In genomic region chr4:148038079-148038599, GRCm38 (mm10) we compare ENCODE assay signal across 10 mouse cellular contexts. TPM values are rescaled to one million over a fixed set of nuclear protein-coding genes. Genes with fewer than 3 reads are reported as not detected.
DNase-seq lines count a peak whose midpoint lies in the region; ATAC-seq and TF ChIP-seq lines count a peak whose summit lies in the region.
"Had no signal": no experiment of that assay in that cellular context is flagged by ENCODE, and none has a peak within 500 bp of the region (broad histone marks: within the 10 kb centered on the region; RNA-seq: fewer than 3 reads in every experiment).

No protein-coding gene starts in this region.

- H3K4me2 ChIP-seq in embryonic facial prominence, embryonic 14.5 days (ENCODE audit: low read depth, low read length): peak overlapping the region; percentile 95
- H3K4me2 ChIP-seq in intestine, embryonic 16.5 days (ENCODE audit: low read depth, low read length): peak overlapping the region; percentile 74
- peak overlapping the region; percentile 51 for H3K4me2 ChIP-seq in neural tube, embryonic 14.5 days (ENCODE audit: low read depth, low read length)

- TF ChIP-seq POLR2A in lung, adult 2 months (IDR thresholded peaks at IDR 0.05; ENCODE audit: borderline replicate concordance, extremely low read depth, low read depth, low read length): no peak

- peak overlapping the region; percentile 80 for H3K9ac ChIP-seq in embryonic facial prominence, embryonic 14.5 days (ENCODE audit: low read depth, low read length)
- H3K9ac ChIP-seq in intestine, embryonic 16.5 days (ENCODE audit: low read depth, low read length): peak overlapping the region; percentile 78
- H3K9ac ChIP-seq in neural tube, embryonic 14.5 days (replicated peaks; ENCODE audit: low read depth, low read length): peak overlapping the region; percentile 80

- 7% methylated on average over 26 of the region's 26 CpGs for WGBS in lung, adult 2 months
- 7% methylated on average over 24 of the region's 26 CpGs for WGBS in embryonic facial prominence, embryonic 14.5 days
- WGBS in intestine, embryonic 16.5 days: 5% methylated on average over 26 of the region's 26 CpGs
- 6% methylated on average over 26 of the region's 26 CpGs for WGBS in neural tube, embryonic 14.5 days

- peaks cover 15% of the 10 kb centered on the region for H3K4me1 ChIP-seq in lung, adult 2 months (ENCODE audit: control insufficient read depth, insufficient read depth, low read length)
- peaks cover 33% of the 10 kb centered on the region for H3K4me1 ChIP-seq in embryonic facial prominence, embryonic 14.5 days (ENCODE audit: control insufficient read depth, insufficient read depth, low read length)
- peaks cover 33% of the 10 kb centered on the region for H3K4me1 ChIP-seq in intestine, embryonic 16.5 days (ENCODE audit: control insufficient read depth, insufficient read depth, low read length)
- peaks cover 28% of the 10 kb centered on the region for H3K4me1 ChIP-seq in neural tube, embryonic 14.5 days (ENCODE audit: control insufficient read depth, insufficient read depth, low read length)

- H3K27me3 ChIP-seq in embryonic facial prominence, embryonic 14.5 days (replicated peaks; ENCODE audit: control insufficient read depth, insufficient read depth, low read length): no peaks in the 10 kb centered on the region
- H3K27me3 ChIP-seq in intestine, embryonic 16.5 days (replicated peaks; ENCODE audit: control insufficient read depth, insufficient read depth, low read length): no peaks in the 10 kb centered on the region
- H3K27me3 ChIP-seq in neural tube, embryonic 14.5 days (ENCODE audit: control insufficient read depth, insufficient read depth, low read length): no peaks in the 10 kb centered on the region

- no peak for ATAC-seq in embryonic facial prominence, embryonic 14.5 days (ENCODE audit: low read depth)
- peak; percentile 0 for ATAC-seq in intestine, embryonic 16.5 days
- no peak for ATAC-seq in neural tube, embryonic 14.5 days (ENCODE audit: low read depth)
- no peak for ATAC-seq in CD4-positive, CD25-positive, alpha-beta regulatory T cell, adult 4 months

- no peak for TF ChIP-seq CTCF in lung, adult 2 months (IDR thresholded peaks at IDR 0.05; ENCODE audit: insufficient read depth, low read length)

- H3K9me3 ChIP-seq in embryonic facial prominence, embryonic 14.5 days (ENCODE audit: control insufficient read depth, low read length): no peaks in the 10 kb centered on the region
- H3K9me3 ChIP-seq in intestine, embryonic 16.5 days (ENCODE audit: control insufficient read depth, low read length): no peaks in the 10 kb centered on the region
- H3K9me3 ChIP-seq in neural tube, embryonic 14.5 days (ENCODE audit: control insufficient read depth, low read length): no peaks in the 10 kb centered on the region

- H3K4me3 ChIP-seq in lung, adult 2 months (replicated peaks; ENCODE audit: extremely low read depth, low read depth, low read length): peak overlapping the region; percentile 89
- peak overlapping the region; percentile 87 for H3K4me3 ChIP-seq in embryonic facial prominence, embryonic 14.5 days (ENCODE audit: low read depth, low read length)
- H3K4me3 ChIP-seq in intestine, embryonic 16.5 days (ENCODE audit: low read length): peak overlapping the region; percentile 79
- H3K4me3 ChIP-seq in neural tube, embryonic 14.5 days (ENCODE audit: low read depth, low read length): peak overlapping the region; percentile 86

- peak overlapping the region; percentile 73 for H3K27ac ChIP-seq in embryonic facial prominence, embryonic 14.5 days (replicated peaks; ENCODE audit: low read depth, low read length)
- peak overlapping the region; percentile 80 for H3K27ac ChIP-seq in intestine, embryonic 16.5 days (ENCODE audit: low read length)
- peak overlapping the region; percentile 91 for H3K27ac ChIP-seq in neural tube, embryonic 14.5 days (ENCODE audit: low read depth, low read length)

- no peak for DNase-seq in lung, adult 2 months
- DNase-seq in lung, postnatal 36 days: no peak
- no peak for DNase-seq in embryonic facial prominence, embryonic 14.5 days (ENCODE audit: low spot score)
- DNase-seq in right cerebral cortex, postnatal 25 days: no peak
- DNase-seq in gastrocnemius, postnatal 10 days: no peak

- peaks cover 19% of the 10 kb centered on the region for H3K36me3 ChIP-seq in embryonic facial prominence, embryonic 14.5 days (ENCODE audit: control insufficient read depth, insufficient read depth, low read length)
- 0 out of 2 replicates have a peak, but pooled peaks cover 3% of the 10 kb centered on the region for H3K36me3 ChIP-seq in intestine, embryonic 16.5 days (ENCODE audit: control insufficient read depth, insufficient read depth, low read length)
- H3K36me3 ChIP-seq in neural tube, embryonic 14.5 days (ENCODE audit: control insufficient read depth, insufficient read depth, low read length): 0 out of 2 replicates have a peak, but pooled peaks cover 4% of the 10 kb centered on the region

RNA-seq across cellular contexts. Expression of gene Clcn6, which starts 0.5 kb away (rescaled TPM):
- 14.1 and 14.9 TPM in 2 replicates for polyA plus RNA-seq in lung, adult 2 months (2012; rRNA removed)
- polyA plus RNA-seq in embryonic facial prominence, embryonic 14.5 days (2014; fragmentation: Nextera tagmentation; extraction: Ambion mirVana): 7.4 and 7.8 TPM in 2 replicates
- polyA plus RNA-seq in intestine, embryonic 16.5 days (2015; fragmentation: Nextera tagmentation; extraction: Ambion mirVana): 4.5 TPM in 2 replicates
- polyA plus RNA-seq in neural tube, embryonic 14.5 days (2014; fragmentation: Nextera tagmentation; extraction: Ambion mirVana): 25.8 and 30.6 TPM in 2 replicates
- total RNA-seq in gastrocnemius, postnatal 10 days (2021): 1 to 10 TPM; 7.1 to 8.5 TPM
- polyA plus RNA-seq in CD4-positive, CD25-positive, alpha-beta regulatory T cell, adult 4 months (2017; shearing (Covaris generic)): 1 to 10 TPM; 4.2 to 5.5 TPM

RNA-seq across cellular contexts. Expression of gene Mthfr, which starts 0.7 kb away (rescaled TPM):
- 34.8 and 38.9 TPM in 2 replicates for polyA plus RNA-seq in lung, adult 2 months (2012; rRNA removed)
- polyA plus RNA-seq in embryonic facial prominence, embryonic 14.5 days (2014; fragmentation: Nextera tagmentation; extraction: Ambion mirVana): 20.3 and 21.4 TPM in 2 replicates
- polyA plus RNA-seq in intestine, embryonic 16.5 days (2015; fragmentation: Nextera tagmentation; extraction: Ambion mirVana): 14.3 and 19.4 TPM in 2 replicates
- polyA plus RNA-seq in neural tube, embryonic 14.5 days (2014; fragmentation: Nextera tagmentation; extraction: Ambion mirVana): 16.5 and 20.3 TPM in 2 replicates
- total RNA-seq in gastrocnemius, postnatal 10 days (2021): 10 to 100 TPM; 20.0 to 23.4 TPM
- 10 to 100 TPM in 1 of 2 experiments, 1 to 10 TPM in 1; 6.8 to 23.1 TPM for polyA plus RNA-seq in CD4-positive, CD25-positive, alpha-beta regulatory T cell, adult 4 months (2017; shearing (Covaris generic))

RNA-seq across cellular contexts. Expression of gene Nppa, which starts 37.6 kb away (rescaled TPM):
- polyA plus RNA-seq in lung, adult 2 months (2012; rRNA removed): 31.3 and 55.1 TPM in 2 replicates
- not detected in 2 replicates for polyA plus RNA-seq in embryonic facial prominence, embryonic 14.5 days (2014; fragmentation: Nextera tagmentation; extraction: Ambion mirVana)
- 0.22 and 0.51 TPM in 2 replicates for polyA plus RNA-seq in intestine, embryonic 16.5 days (2015; fragmentation: Nextera tagmentation; extraction: Ambion mirVana)
- polyA plus RNA-seq in neural tube, embryonic 14.5 days (2014; fragmentation: Nextera tagmentation; extraction: Ambion mirVana): 2.4 and 2.6 TPM in 2 replicates
- total RNA-seq in gastrocnemius, postnatal 10 days (2021): not detected
- not detected for polyA plus RNA-seq in CD4-positive, CD25-positive, alpha-beta regulatory T cell, adult 4 months (2017; shearing (Covaris generic))
- total RNA-seq: layer of hippocampus, postnatal 25 days had no signal

RNA-seq across cellular contexts. Expression of gene Agtrap, which starts 49.7 kb away (rescaled TPM):
- polyA plus RNA-seq in lung, adult 2 months (2012; rRNA removed): 50.1 and 56.8 TPM in 2 replicates
- 15.9 and 16.2 TPM in 2 replicates for polyA plus RNA-seq in embryonic facial prominence, embryonic 14.5 days (2014; fragmentation: Nextera tagmentation; extraction: Ambion mirVana)
- 19.6 and 22.2 TPM in 2 replicates for polyA plus RNA-seq in intestine, embryonic 16.5 days (2015; fragmentation: Nextera tagmentation; extraction: Ambion mirVana)
- 2.6 and 5.5 TPM in 2 replicates for polyA plus RNA-seq in neural tube, embryonic 14.5 days (2014; fragmentation: Nextera tagmentation; extraction: Ambion mirVana)
- total RNA-seq in gastrocnemius, postnatal 10 days (2021): 10 to 100 TPM; 14.9 to 15.5 TPM
- 10 to 100 TPM; 19.0 to 20.0 TPM for polyA plus RNA-seq in CD4-positive, CD25-positive, alpha-beta regulatory T cell, adult 4 months (2017; shearing (Covaris generic))

RNA-seq across cellular contexts. Expression of gene Nppb, which starts 52.6 kb away (rescaled TPM):
- not detected in 2 replicates for polyA plus RNA-seq in lung, adult 2 months (2012; rRNA removed)
- polyA plus RNA-seq in embryonic facial prominence, embryonic 14.5 days (2014; fragmentation: Nextera tagmentation; extraction: Ambion mirVana): 0.28 TPM in 1 of 2 replicates, not detected in the other
- not detected in 2 replicates for polyA plus RNA-seq in intestine, embryonic 16.5 days (2015; fragmentation: Nextera tagmentation; extraction: Ambion mirVana)
- 0.36 and 0.55 TPM in 2 replicates for polyA plus RNA-seq in neural tube, embryonic 14.5 days (2014; fragmentation: Nextera tagmentation; extraction: Ambion mirVana)
- not detected for total RNA-seq in gastrocnemius, postnatal 10 days (2021)
- polyA plus RNA-seq in CD4-positive, CD25-positive, alpha-beta regulatory T cell, adult 4 months (2017; shearing (Covaris generic)): not detected
- total RNA-seq: layer of hippocampus, postnatal 25 days had no signal
- polyA plus RNA-seq: brain, embryonic 14.5 days had no signal
